Mouse (Mus musculus): ENCODE data around the gene Ahnak.

- TF ChIP-seq USF1 (IDR thresholded peaks at IDR 0.05; ENCODE audit: low read depth) = no peak
- no peak for TF ChIP-seq CTCF (IDR thresholded peaks at IDR 0.05; ENCODE audit: control insufficient read depth, insufficient read depth, insufficient read length)
- no peak for TF ChIP-seq MAX (IDR thresholded peaks at IDR 0.05)
- no peak for TF ChIP-seq MYOD1 (IDR thresholded peaks at IDR 0.05; ENCODE audit: control insufficient read depth, insufficient read length, low read depth)
- no peak for TF ChIP-seq MYOG (IDR thresholded peaks at IDR 0.05; ENCODE audit: control insufficient read depth, extremely low read depth, insufficient read length)
These were observed 4.5 kb downstream of the Ahnak start for GRCm38 (mm10) chr19:8993625-8993912.

All from C2C12 (cell line).